Mouse (Mus musculus): Measurements from ENCODE around the gene Msh3.
"Not testable (repeated sequence)": the region's sequence is repeated elsewhere in the genome, so short reads cannot be mapped to it uniquely, and the experiment has no call there.

DNA sequence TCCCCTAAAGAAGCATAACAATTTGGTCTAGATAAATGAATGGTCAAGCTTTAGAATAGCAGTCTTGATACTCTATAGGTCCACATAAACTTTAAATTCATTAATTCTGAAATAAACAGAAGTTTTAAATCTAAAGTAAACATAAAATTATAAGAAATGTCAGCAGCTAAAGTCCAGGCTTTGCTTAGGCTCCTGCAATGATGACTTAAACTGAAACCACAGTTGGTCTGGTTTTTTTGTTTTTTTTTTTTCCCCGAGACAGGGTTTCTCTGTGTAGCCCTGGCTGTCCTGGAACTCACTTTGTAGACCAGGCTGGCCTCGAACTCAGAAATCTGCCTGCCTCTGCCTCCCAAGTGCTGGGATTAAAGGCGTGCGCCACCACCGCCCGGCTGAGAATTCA is 16.7 kb upstream of the Msh3 start:
- not testable (repeated sequence) for TF ChIP-seq CTCF (IDR thresholded peaks at IDR 0.05; ENCODE audit: control insufficient read depth, insufficient read depth, insufficient read length); CEBPB (IDR thresholded peaks at IDR 0.05; ENCODE audit: low read depth)
